Mouse (Mus musculus): ENCODE data around the gene Lpo. TPM values are rescaled to one million over a fixed set of nuclear protein-coding genes. Genes with fewer than 3 reads are reported as not detected.

Gene Lpo
- total and polyA plus RNA-seq, 2 experiments, result not detected

DNA sequence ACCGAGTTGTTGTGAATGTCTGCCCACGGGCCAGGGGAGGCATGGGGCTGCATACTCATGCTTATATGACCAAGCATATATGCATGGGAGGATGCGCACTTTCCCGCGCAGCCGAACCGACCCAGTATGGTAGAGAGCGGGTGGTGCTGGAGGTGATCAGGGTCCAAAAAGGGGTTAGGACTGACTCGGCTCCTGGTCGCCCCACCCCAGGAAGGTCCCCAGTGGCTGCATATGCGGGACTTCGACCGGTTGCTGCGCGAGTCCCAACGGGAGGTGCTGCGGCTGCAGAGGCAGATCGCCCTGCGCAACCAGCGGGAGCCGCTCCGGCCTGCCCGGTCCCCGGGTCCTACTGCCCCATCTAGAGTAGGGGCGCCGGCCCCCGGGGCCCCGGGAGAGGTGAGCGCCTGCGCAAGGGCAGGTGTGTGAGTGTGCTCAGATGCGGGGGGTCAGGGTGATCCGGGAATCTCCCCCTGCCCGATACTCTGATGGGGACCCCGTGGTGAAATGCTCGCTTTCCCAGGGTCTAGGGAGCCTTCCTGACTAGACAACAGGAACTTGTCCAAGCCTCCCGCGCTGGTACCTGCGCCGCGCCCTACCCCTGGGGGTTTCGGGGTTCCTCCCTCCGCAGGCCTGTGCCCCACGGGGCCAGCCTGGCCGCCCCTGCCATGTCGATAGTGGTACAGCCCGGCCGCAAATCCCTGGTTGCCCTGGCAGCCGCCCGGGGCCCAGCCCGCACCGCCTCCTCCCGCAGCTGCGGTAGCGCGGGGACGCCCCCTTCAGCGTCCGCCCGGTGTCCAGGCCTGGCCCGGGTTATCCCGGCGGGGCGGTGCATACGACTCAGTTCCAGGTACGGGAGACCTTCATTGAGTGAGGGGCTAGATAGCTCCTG, 63.9 kb downstream of the Lpo start:
- Histone ChIP-seq H3K27me3 (ENCODE audit: control insufficient read depth, insufficient read depth, low read length) (peaks cover 12% of the 10 kb centered on the region), H3K36me3 (ENCODE audit: control insufficient read depth, insufficient read depth, low read length) (no peaks in the 10 kb centered on the region), H3K4me3 (ENCODE audit: insufficient read depth, low read depth, low read length) (peak overlapping the region; percentile 55; the same call in 1 of the 2 replicates), H3K4me1 (ENCODE audit: control insufficient read depth, insufficient read depth, low read length) (peaks cover 7% of the 10 kb centered on the region; the same call in 1 of the 2 replicates), H3K9ac (ENCODE audit: low read depth, low read length) (peak overlapping the region; percentile 44), H3K79me2 (ENCODE audit: control insufficient read depth, insufficient read depth, low read length) (no peaks in the 10 kb centered on the region), H3K27ac (replicated peaks; ENCODE audit: insufficient read depth, low read depth, low read length) (no peak overlapping the region)
- 4% methylated on average over 65 of the region's 65 CpGs for WGBS
- DNase-seq (ENCODE audit: extremely low read depth, low read depth, low spot score), result no peak
- TF ChIP-seq CTCF (IDR thresholded peaks at IDR 0.05; ENCODE audit: low read depth, low read length), result no peak
- TF ChIP-seq POLR2A (IDR thresholded peaks at IDR 0.05; ENCODE audit: extremely low read depth, insufficient read depth, low read length), result no peak

DNA sequence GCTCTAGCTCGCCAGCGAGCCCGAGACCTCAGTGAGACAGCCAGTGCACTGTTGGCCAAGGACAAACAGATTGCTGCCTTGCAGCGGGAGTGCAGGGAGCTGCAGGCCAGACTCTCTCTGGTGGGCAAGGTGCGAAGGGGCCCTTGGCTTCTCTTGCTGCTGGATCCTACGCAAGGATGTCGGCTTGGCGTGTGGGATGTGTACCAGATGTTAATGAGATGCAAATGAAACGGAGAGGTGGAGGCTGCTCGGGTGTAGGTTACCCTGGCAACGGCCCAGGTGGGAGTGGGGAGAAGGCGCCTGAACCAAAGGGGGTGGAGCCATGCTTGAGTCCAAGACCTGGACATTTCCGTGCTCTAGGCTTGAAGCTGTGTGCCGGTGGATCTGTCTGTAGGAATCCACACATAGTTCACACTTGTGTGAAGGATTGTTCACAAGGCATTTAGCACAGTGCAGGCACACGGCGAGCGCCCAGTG, 64.5 kb downstream of the Lpo start:
- H3K4me3 ChIP-seq (ENCODE audit: insufficient read depth, low read depth, low read length), result peak overlapping the region; percentile 55; the same call in 1 of the 2 replicates

DNA sequence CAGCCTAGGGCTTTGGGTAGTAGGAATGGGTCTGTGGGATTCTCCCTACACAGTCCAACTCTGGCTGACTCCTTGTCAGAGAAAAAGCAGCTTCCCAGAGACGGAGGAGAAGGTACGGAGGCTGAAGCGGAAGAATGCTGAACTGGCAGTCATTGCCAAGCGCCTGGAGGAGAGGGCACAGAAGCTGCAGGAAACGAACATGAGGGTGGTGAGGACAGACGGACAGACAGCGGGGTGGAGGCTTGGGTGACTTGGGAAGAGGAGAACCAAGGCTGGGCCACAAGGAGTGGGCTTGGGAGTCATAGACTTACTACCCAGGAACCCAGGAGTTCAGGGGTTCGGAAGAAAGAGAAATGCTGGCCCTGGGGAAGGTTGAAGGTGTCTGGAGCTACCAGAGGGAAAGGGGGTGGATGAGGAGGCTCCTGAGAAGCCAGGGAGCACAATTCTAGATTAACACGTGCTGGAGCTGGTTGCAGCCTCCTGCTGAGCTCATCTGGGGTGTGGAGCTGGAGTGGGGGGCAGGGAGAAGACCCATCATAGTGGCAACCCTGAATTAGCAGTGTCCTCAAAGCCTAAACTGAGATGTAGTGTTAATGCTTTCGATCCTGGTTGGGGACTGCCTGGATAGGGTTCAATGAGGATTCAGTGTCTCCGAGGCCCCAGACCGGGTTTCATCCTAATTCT, 65.2 kb downstream of the Lpo start:
- no peak overlapping the region for H3K9ac ChIP-seq (ENCODE audit: low read depth, low read length)
- no peak for TF ChIP-seq POLR2A (IDR thresholded peaks at IDR 0.05; ENCODE audit: extremely low read depth, insufficient read depth, low read length)
- H3K79me2 ChIP-seq (ENCODE audit: control insufficient read depth, insufficient read depth, low read length), result no peaks in the 10 kb centered on the region
- peaks cover 12% of the 10 kb centered on the region for H3K27me3 ChIP-seq (ENCODE audit: control insufficient read depth, insufficient read depth, low read length)
- 61% methylated on average over 12 of the region's 12 CpGs for WGBS
- H3K27ac ChIP-seq (replicated peaks; ENCODE audit: insufficient read depth, low read depth, low read length), result no peak overlapping the region
- peaks cover 7% of the 10 kb centered on the region; the same call in 1 of the 2 replicates for H3K4me1 ChIP-seq (ENCODE audit: control insufficient read depth, insufficient read depth, low read length)
- H3K4me3 ChIP-seq (ENCODE audit: insufficient read depth, low read depth, low read length), result no peak overlapping the region
- DNase-seq (ENCODE audit: extremely low read depth, low read depth, low spot score), result no peak
- no peaks in the 10 kb centered on the region for H3K36me3 ChIP-seq (ENCODE audit: control insufficient read depth, insufficient read depth, low read length)

More for the DNA sequence above, 64.5 kb downstream of the Lpo start:
- Histone ChIP-seq H3K4me1 (ENCODE audit: control insufficient read depth, insufficient read depth, low read length) (peaks cover 7% of the 10 kb centered on the region; the same call in 1 of the 2 replicates), H3K9ac (ENCODE audit: low read depth, low read length) (no peak overlapping the region), H3K27me3 (ENCODE audit: control insufficient read depth, insufficient read depth, low read length) (peaks cover 12% of the 10 kb centered on the region), H3K27ac (replicated peaks; ENCODE audit: insufficient read depth, low read depth, low read length) (no peak overlapping the region), H3K79me2 (ENCODE audit: control insufficient read depth, insufficient read depth, low read length) (no peaks in the 10 kb centered on the region), H3K36me3 (ENCODE audit: control insufficient read depth, insufficient read depth, low read length) (no peaks in the 10 kb centered on the region)
- WGBS, result 4% methylated on average over 17 of the region's 17 CpGs
- TF ChIP-seq CTCF (IDR thresholded peaks at IDR 0.05; ENCODE audit: low read depth, low read length) (no peak), POLR2A (IDR thresholded peaks at IDR 0.05; ENCODE audit: extremely low read depth, insufficient read depth, low read length) (no peak)
- DNase-seq (ENCODE audit: extremely low read depth, low read depth, low spot score), result no peak

DNA sequence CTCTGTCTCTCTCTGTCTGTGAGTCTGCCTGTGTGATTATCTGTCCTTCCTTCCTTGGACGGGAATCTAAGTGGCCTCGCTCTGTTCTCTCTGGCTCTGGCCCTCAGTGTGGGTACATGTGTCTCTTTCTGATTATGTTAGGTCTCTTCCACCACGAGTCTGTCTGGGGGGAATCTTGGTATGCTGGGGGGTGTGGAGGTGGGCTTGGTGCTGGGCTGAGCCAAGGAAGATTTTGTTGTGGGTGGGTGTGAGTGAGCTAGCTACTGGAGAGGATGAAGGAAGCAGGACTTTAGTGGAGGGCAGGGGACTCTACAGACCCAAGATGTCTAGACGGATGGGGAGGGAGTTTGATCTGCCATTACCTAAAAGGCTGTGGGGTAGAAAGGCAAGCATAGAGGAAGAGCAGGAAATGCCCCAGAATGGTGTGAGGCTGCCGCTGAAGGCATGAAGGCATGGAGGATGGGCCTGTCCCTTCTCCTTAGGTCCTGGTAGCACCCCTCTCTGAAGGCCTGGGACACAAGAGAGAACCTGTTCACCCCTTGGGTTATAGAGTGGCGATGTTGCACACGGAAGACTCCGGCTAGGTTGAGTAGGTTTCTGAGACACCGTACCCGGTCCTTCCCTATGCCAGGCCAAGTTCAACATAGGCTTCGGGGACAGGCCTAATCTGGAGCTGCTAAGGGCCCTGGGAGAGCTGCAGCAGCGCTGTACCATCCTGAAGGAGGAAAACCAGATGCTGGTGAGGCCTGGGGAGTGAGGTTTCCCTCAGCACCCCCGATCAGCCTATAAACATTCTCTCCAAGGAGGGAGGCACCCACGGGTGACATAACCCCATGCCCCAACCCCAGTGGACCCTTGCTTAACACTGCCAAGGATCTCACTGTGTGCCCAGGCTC, 66.0 kb downstream of the Lpo start:
- no peak for TF ChIP-seq CTCF (IDR thresholded peaks at IDR 0.05; ENCODE audit: low read depth, low read length)
- TF ChIP-seq POLR2A (IDR thresholded peaks at IDR 0.05; ENCODE audit: extremely low read depth, insufficient read depth, low read length), result no peak
- peaks cover 12% of the 10 kb centered on the region for H3K27me3 ChIP-seq (ENCODE audit: control insufficient read depth, insufficient read depth, low read length)
- H3K36me3 ChIP-seq (ENCODE audit: control insufficient read depth, insufficient read depth, low read length), result no peaks in the 10 kb centered on the region
- H3K4me1 ChIP-seq (ENCODE audit: control insufficient read depth, insufficient read depth, low read length), result peaks cover 7% of the 10 kb centered on the region; the same call in 1 of the 2 replicates
- H3K4me3 ChIP-seq (ENCODE audit: insufficient read depth, low read depth, low read length), result no peak overlapping the region
- no peak for DNase-seq (ENCODE audit: extremely low read depth, low read depth, low spot score)
- no peak overlapping the region for H3K9ac ChIP-seq (ENCODE audit: low read depth, low read length)
- 80% methylated on average over 14 of the region's 14 CpGs for whole genome bisulfite sequencing
- H3K27ac ChIP-seq (replicated peaks; ENCODE audit: insufficient read depth, low read depth, low read length), result no peak overlapping the region
- no peaks in the 10 kb centered on the region for H3K79me2 ChIP-seq (ENCODE audit: control insufficient read depth, insufficient read depth, low read length)

DNA sequence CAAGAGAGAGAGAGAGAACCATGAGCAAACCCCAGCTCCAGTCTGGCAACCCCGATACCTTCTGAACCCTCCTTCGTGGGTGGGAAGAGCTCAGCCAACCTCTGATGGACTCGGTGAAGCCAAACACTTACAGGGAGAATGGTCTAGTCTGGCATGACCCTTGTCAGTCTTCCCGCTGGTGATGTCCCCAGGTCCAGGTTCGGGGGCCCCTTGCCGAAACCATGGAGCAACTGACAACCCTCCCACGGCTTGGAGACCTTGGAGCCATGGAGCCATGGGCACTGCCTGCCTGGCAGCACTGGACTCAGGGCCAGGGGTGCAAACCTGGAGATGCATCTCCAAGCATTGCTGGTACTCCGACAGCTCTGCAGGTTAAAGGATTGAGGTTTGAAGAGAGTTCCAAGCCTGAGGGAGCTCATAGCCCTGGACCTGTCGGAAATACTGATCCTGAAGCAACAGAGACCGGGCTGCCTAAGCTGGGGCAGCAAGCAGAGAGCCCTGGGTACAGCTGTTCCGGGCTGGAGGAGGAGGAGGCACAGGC, 66.8 kb downstream of the Lpo start:
- Histone ChIP-seq H3K36me3 (ENCODE audit: control insufficient read depth, insufficient read depth, low read length) (no peaks in the 10 kb centered on the region), H3K4me3 (ENCODE audit: insufficient read depth, low read depth, low read length) (no peak overlapping the region), H3K9ac (ENCODE audit: low read depth, low read length) (no peak overlapping the region), H3K27ac (replicated peaks; ENCODE audit: insufficient read depth, low read depth, low read length) (no peak overlapping the region), H3K27me3 (ENCODE audit: control insufficient read depth, insufficient read depth, low read length) (peaks cover 12% of the 10 kb centered on the region), H3K4me1 (ENCODE audit: control insufficient read depth, insufficient read depth, low read length) (peaks cover 7% of the 10 kb centered on the region; the same call in 1 of the 2 replicates), H3K79me2 (ENCODE audit: control insufficient read depth, insufficient read depth, low read length) (0 out of 2 replicates have a peak, but pooled peaks cover 3% of the 10 kb centered on the region)
- no peak for DNase-seq (ENCODE audit: extremely low read depth, low read depth, low spot score)
- TF ChIP-seq CTCF (IDR thresholded peaks at IDR 0.05; ENCODE audit: low read depth, low read length) (no peak), POLR2A (IDR thresholded peaks at IDR 0.05; ENCODE audit: extremely low read depth, insufficient read depth, low read length) (no peak)
- WGBS, result 67% methylated on average over 11 of the region's 11 CpGs
